Mouse (Mus musculus) adrenal gland, postnatal 36 days (tissue): ENCODE measurements at regions not wholly inside any gene's neighbourhood (a gene's known extent, or its start where the extent isn't known, plus 50 kb on each side); places are given as distances from the start of the nearest gene placed in this dataset.

Source experiments
- DNase-seq, 2 experiments: peaks; one replicate each; pipeline ENCODE4 v3.0.0; 2021; ENCODE audit warnings: mixed read lengths in 1 of 2

DNA sequence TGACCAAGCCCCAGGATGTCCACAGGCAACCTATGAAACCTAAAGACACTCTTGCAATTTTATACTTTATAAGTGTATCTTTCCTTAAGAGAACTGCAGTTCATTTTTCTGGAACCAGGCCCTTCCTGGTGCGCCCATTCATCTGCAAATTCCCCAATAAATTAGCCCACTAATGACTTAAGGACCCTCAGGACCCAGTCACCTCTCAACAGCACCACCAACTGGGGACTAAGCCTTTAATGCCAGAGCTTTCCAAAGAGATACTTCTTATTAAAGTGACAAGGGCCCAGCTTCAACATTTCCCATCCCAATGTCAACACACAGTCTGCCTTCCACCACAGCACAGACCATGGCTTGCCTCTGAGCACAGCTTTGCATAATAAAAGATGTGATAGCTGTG is 237.6 kb upstream of the Pabpc6 start:
- DNase-seq: no peak

DNA sequence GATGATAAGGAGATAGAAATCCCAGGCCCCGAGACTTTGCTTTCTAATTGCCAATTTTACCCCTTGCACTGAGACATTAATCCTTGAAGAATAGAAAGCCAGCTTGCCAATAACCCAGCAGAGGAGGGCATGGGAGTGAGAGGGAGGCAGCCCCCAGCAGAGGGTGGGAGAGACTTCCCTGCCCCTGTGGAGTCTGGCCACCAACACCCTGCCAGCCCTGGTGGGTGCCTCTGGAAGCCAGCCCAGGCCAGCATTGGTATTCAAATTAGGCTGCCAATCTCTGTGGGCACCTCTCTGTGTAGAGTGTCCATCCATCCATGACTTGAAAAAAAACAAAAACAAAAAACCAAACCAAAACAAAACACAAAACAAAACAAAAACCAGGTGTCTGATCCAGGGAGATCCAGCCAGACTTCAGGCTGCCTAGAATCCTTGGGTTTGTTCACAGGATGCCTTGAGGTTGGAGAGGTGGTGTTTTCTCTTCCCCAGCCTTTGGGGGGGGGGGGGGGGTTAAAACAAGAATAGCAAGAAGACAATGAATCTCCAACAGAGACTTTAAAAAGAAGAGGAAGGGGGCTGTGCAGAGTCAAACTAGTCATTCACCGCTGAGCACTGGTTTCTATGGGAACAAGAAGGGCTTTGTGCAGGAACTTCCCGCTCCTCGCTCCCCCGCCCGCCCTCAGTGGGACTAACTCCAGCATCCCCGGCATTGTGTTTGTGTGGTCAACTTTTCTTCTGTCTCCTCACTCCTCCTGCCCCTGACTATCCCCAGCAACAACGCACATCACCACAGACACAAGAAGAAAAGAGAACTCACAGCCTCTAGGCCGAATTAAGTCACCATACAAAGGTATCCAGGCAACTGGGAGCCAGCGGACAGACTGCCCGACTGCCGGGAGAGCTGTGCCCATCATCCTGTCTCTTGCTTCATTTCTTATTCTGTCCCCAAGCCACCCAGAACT is 236.3 kb upstream of the Pabpc6 start:
- DNase-seq: peak; percentile 11 to 30

DNA sequence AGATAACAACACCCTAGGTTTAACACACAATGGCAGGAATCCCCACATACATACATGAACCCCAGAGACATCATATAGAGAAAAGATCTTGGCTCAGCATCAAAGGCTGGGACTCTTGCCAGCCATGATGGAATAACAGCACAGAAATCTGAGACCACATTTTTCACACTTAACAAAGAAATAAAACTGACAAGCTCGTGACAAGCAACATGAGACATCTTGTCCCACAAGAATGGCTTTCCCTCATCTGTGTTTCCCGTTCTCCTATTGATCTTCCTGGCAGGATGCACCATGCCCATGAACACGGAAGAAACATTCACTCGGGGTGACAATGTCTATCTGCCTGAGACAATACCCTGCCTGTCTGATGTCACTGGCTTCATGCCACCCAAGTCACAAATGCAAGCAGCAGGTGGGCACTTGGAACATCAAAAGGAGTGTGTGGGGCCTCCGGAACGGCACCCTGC is 235.0 kb upstream of the Pabpc6 start:
- no peak for DNase-seq

DNA sequence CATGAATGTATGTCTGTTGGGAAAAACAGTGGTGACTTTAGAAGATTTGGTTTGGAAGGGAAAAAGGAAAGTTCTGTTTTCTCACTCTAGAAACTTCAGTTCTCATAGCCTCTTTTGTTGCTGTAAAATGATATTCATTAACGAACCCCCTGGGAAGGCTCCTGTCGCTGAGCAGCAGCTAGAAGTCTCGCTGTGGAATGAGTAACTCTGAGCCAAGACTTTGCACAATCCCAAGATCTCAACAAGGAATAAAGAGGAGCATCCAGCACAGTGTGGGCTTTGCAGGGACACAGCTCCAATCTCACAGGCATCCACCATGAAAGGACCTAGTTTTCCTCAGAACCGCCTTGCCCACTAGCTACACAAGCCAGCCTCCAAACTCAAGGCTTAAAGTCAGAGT is 233.8 kb upstream of the Pabpc6 start:
- no peak for DNase-seq

DNA sequence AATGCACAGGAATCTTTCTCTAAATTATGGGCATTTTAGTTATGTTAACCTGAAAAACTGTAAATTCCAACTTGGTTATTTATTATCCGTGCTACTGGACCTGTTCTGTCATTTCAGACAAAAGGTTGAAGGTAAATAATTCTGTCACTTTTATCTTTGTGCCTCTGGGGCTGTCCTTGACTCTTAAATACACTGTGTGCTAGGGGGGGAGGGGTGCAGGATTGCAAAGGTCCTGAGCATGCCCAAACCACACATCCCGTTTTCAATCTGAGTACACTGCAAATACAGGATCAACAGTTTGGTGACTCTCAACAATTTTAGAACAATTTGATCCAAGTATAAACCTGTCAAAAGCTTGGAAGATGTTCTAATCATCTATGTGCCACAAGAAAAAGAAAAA is 227.4 kb upstream of the Pabpc6 start:
- peak; percentile 43 to 85 for DNase-seq

DNA sequence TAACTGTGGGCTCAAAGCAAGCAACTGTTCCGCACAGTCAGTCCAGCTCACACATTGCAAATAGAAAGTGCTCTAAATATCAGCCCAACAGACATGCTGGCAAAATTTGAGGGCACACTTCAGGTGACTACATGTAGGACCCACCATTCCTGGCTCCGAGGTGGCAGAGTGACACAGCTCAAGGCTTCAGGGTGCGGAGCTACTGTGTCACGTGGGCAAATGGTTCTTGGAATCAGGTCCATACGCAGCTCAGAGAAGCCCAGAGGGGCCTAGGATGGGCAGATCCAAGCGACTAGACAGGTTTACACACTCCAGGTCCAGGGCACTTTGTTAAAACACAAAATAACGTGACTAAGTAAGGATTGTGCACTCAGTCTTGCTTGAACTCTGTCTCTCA is 226.2 kb upstream of the Pabpc6 start:
- DNase-seq: peak in 1 of 2 experiments; percentile 7

DNA sequence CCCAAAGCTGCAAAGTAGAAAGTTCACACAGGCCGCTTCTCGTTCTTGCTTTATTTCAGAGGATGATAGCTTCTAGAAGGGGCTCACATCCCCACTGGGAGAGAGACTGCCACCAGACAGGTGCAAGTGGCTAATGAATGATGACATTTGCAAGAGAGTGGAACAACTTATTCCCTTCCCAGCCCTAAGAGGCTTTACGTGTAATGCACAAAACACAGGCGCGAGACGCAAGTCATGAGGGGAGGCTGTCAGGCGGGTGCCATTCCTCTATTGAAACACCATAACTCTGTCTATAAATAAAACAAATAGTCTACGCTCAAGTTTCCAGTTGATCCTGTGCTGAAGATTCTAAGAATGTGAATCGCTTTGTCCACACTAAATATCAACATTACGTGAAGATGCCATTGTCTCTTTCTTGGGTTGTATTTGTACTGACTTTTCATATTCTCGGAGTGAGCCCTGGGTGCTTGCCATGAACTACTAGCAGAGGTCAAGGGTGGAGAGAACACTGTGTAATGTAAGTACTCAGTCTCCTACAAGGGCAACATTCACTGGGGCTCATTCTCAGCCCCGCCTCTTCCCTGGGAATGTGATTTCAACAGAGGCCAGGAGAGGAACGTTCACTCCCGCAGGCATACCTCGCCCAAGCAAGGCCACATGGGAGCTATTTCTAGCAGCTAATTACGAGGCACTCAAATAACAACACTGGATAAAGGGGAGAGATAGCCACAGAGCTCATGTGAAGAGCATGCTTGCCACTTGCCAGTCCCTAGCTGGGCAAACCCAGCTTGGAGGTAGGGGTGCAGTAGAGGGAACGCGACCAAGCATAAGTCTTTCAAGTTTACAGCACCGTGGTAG is 225.5 kb upstream of the Pabpc6 start:
- DNase-seq: peak; percentile 63 to 81

DNA sequence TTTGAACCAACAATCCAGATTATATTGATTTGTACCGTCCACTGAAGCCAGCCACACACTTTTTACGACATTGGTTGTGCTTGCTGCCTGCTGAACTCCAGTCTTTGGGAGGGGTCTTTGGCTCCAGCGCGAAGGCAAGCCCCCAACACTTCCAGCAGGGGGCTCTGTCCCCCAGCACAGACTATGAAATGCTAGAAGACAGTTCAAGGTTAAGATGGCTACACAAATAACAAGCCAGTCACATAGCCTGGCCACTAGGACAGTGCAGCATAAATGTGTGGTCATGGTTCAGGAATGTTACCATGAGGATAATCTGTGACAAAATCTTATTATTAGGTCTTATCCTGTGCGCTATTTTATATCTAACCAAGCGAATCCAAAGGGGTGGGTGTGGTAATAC is 224.4 kb upstream of the Pabpc6 start:
- DNase-seq: peak in 1 of 2 experiments; percentile 16

DNA sequence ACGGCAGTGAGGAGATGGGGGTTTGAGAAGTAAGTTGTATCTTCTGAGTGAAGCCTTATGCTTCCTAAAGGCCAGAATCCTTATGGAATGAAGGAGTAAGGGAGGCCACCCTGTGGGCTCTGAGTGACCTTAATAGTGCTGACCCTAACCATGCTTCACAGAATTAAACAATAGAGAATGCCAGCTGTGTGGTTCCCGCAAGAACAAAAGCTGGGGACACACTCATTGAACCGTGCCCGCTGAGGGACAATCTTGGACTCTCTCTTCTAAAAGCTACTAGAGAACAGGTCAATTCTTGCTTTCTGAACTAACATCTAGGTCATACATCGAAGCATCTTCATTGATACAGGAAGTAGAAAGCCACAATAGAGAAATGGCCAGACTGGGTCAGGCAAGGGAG is 223.3 kb upstream of the Pabpc6 start:
- no peak for DNase-seq

DNA sequence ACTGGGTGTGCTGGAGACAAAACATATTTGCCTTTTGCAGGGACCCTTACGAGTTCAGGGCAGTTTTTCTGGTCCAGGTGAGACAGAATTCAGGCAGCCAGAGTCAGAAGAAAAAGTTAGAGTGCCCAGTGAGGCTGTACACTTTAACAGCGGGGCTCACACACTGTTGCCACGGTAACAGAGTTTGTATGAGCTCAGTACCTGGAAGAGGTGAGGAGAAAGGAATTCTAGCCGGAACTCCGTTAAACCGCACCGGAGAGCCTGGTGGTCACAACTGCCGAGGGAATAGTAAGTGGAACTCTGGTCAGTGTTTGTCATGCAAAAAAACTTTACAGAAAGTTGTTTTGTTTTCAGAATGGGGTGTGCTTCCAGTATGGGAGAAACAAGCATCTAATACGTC is 222.6 kb upstream of the Pabpc6 start:
- no peak for DNase-seq

DNA sequence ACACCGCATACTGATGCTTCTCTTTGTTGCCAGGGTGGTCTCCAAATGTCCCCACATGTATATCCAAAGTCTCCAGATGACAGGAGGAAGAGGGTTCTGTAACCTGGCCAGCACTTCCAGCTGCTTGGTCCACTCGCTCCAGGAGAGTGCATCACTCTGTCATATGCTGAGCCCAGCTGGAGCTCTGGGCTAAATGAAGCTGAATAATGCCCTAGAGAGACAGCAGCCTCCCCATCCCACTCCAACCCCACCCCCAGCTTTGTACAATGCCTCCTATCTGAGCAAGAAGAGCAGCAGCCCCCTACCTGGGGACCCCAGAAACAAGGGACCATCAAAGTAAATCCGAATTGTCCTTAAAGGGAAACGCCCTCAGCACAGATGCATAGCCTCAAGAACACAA is 219.0 kb upstream of the Pabpc6 start:
- no peak for DNase-seq

DNA sequence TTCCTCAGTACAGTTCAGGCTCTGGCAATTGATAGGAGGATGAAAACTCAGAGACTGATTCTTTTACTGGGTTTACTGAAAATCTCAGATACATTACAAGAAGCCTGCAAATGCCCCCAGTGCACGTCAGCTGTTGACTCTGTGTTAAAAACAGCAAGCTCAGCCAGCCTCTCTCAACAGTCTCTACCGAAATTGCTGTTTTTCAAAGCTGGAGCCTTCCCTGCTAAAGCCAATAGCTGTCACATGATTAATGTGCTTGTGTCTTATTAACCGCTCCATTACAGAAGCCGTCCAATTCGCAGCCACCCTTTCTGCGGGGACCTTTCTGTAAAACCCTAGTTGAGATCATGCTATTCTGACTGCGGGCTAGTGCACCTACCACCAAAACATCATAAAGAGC is 215.6 kb upstream of the Pabpc6 start:
- DNase-seq: no peak

DNA sequence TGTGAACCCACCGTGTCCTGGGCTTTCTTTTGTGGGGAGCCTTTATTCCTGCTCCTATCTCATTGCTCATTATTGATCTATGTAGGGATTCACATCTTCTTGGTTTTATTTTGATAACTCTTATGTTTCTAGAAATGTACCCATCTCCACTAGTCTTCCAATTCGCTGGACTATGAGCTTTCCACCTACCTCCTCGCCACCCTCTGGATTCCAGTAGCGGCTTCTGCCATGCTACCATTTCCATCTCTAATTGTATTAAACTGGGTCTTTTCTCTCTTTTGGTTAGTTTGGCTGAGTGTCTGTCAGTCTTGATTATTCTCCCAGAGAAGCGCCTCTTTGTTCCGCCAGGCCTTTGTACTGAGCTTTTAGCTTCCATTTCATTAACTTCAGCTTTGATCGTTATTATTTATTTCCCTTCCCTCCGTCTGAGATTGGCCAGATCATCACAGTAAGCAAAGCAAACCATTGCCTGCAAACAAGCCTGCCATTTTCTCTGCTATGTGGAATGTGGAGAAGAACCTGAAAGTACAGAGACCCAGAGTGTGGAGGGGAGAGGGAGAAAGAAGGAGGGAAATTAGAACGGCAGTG is 213.2 kb upstream of the Pabpc6 start:
- DNase-seq: no peak

DNA sequence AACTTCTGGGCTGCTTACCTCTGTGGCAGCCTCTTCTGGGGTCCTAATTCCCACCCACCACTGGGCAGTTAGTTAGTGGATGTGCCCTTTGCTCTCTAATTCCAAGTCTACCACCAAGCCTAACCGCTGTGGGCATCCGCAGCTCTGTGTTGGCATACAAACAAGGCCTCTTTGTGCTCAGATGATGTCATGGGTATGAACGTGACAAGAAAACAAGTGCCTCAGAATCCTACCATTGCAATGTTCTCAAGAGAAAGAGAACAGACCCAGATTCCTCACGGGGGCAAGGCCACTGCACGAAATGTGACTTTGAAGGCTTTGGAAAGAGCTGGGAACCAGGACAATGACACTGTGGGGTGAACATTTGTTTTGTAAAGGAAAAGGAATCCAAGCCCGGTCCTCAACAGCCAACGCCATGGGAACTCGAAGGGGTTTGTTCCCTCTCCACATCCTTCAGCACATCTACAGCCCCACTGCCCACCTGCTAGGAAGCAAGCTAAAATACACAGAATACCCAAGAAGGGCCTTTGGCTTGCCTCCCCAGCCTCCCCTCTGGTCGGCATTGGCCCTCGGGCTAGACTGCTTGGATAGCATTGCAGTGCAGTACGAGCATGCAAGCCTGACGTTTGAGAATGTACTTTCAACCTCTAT is 210.2 kb upstream of the Pabpc6 start:
- no peak for DNase-seq

DNA sequence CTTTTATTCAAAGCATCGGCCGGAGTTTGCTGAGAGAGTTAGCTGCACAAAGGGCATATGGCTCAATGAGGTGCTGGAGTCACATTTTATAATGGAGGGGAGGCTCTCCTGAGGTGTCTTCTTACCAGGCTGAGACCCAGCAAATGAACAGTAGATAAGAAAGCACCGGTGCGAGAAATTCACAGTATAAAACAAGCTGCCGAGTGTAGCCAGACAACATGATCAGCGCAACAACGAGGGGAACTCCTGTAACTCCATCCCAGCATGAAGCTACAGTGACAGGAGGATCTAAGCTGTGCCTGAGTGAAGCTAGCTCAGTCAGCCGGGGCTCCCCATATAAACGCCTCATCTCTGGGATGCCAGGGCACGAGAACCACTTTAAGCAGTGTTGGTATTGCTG is 204.2 kb upstream of the Pabpc6 start:
- no peak for DNase-seq

DNA sequence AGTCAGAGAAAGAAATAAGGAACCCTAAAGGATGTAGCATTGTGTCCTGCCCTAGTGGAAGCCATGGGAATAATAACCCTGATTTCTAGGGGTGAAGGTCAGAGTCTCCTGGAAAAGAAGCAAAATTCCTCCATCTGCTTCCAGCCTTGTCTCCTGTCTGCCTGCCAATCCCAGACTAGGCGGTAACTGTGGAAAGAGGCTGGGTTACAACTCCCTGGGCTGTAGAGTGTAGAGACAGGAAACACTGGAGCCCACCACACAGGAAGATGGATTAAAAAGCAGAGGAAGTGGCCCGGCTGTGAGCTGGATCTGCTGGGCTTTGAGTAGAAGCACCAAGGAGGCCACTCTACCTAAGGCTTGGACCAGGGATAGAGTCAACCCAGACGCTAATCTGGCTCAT is 200.7 kb upstream of the Pabpc6 start:
- no peak for DNase-seq

DNA sequence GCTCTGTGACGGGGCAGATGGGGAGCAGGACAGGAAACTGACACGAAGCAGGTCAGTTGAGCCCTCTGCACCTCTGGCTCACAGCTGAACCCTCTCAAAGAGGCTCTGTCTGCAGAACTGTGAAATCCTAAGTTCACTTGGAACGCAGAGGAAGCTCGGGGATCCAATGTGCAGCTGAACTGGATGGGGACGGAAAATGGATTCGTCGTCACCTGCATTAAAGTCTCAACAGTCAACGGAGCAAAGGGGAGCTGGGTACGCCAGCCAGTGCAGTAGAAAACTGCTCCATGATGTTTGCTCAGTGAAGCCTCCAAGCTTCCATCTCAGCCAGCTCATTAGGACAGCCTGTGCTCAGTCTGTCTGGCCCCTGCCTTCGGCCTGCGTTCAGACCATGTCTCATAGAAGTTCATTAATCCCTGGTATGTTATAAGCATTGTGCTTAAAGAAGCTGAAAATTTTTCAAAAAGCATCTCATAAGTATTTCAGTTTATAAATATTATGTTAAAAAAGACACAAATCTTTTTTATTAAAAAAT is 199.3 kb upstream of the Pabpc6 start:
- no peak for DNase-seq

DNA sequence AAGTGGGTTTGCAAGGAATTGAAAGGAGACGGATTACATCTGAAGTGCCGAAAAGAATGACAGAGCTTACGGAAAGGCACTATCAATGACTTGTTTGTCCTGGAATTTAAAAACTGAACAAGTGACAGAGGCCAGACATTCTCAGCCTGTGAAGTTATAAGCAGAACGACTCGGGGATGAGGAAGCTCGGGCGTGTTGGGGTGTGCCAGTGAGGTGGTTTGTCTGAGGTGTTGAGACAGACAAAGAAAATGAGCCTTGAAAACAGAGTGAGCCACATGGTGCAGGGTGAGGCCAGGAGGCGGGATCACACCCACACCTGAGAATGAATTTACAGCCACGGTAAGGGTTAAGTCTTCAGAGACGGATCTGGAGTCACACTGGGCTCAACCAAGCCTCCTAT is 194.7 kb upstream of the Pabpc6 start:
- no peak for DNase-seq

DNA sequence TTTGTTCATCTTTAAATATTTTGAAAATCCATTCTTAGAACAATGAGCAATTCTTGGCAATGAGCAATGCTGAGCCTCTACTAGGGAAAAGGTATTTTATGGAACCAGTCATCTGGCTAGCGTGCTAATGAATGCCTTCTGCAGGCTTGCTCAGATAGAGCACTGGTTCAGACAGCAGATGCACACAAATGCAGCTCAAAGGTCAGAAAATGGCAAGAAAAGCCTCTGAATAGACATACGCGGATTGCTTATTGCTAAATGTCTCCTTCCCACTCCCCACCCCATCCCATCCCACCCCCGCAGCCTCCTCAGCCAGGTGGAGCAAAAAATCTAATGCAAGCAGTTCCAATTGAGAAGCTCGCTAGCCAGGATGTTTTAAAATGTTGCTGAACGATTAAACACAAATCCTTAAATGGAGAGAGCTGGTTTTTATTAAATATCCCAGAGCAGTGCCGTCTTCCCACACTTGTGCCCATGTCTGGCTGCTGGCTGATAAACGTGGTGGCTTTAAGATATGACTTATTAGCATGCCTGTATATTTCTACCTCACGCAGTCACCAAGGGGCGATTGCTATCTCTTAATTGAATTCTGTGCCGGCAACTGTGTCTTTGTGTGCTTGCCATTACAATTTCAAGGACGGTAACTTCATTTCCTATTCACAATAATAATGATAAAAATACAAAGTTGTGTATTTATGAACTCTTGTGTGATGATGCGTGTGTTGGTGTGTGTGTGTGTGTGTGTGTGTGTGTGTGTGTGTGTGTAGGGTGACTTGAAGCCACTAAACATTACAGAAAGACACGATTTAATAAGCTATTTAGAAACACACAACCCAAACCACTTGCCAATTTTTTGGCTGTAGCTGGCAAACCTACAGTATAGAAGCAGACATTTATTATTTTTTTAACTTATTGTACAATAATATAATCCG is 192.7 kb upstream of the Pabpc6 start:
- DNase-seq: no peak

DNA sequence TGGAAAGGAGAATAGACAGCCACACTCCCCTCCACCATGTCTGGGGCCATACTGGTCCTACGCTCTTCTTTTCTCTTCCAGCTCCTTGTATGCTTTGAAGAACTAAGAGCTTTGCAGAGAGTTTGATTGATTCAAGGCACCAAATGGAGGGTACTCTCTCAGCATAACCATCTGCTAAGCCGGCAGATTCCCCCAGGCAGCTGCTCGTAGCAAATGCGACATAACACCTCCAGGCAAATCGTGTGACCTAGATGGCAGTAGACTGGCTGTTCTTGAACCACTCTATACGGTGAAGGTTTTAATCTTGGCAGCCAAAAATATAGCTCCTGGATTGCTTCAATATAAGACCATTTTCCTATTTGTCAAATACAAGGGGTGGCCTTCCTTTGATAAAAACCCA is 191.8 kb upstream of the Pabpc6 start:
- DNase-seq: no peak
